Mouse (Mus musculus) ES-Bruce4 (cell line): Measurements from ENCODE around the gene Gucy2c.

Experiments
- CTCF ChIP-seq: IDR thresholded peaks from one replicate; pipeline ENCODE4 v1.8.1; 2011; ENCODE audit warnings: low read depth, low read length
- POLR2A ChIP-seq: IDR thresholded peaks from one replicate; pipeline ENCODE4 v1.8.1; 2011; ENCODE audit warnings: low read length; ENCODE audit not compliant: insufficient read depth

- TF ChIP-seq CTCF, result no peak
- no peak for TF ChIP-seq POLR2A
These were observed 27.5 kb upstream of the Gucy2c start for GRCm38 (mm10) chr6:136809077-136809476.
